Mouse (Mus musculus) MEL (cell line): ENCODE data around the gene Ccm2.

ENCODE experiments used
- CTCF ChIP-seq, 3 experiments: IDR thresholded peaks in 2 of 3; conservative IDR thresholded peaks in 1 of 3; 2 replicates each; pipeline ENCODE4 v1.5.1; 2011 to 2012; ENCODE audit warnings: low read length in 3 of 3, low read depth in 2 of 3, mild to moderate bottlenecking in 2 of 3, improper control_type of control experiment in 1 of 3, inconsistent platforms in 1 of 3, mixed read lengths in 1 of 3, moderate library complexity in 1 of 3; ENCODE audit not compliant: control insufficient read depth in 1 of 3, insufficient read depth in 1 of 3, poor library complexity in 1 of 3, severe bottlenecking in 1 of 3
- EP300 ChIP-seq, 2 experiments: IDR thresholded peaks; 2 replicates each; pipeline ENCODE4 v1.6.1; 2011; ENCODE audit warnings: improper control_type of control experiment in 2 of 2, low read length in 2 of 2, low read depth in 1 of 2, mild to moderate bottlenecking in 1 of 2
- GATA1 ChIP-seq: IDR thresholded peaks from 2 replicates; pipeline ENCODE4 v1.6.1; 2011; ENCODE audit warnings: low read depth, low read length, improper control_type of control experiment
- MAX ChIP-seq: IDR thresholded peaks from 2 replicates; pipeline ENCODE4 v1.6.1; 2011; ENCODE audit warnings: low read length, improper control_type of control experiment
- MAZ ChIP-seq: IDR thresholded peaks from 2 replicates; pipeline ENCODE4 v1.6.1; 2012; ENCODE audit warnings: low read depth, mild to moderate bottlenecking, inconsistent platforms, low read length, improper control_type of control experiment
- MXI1 ChIP-seq: IDR thresholded peaks from 2 replicates; pipeline ENCODE4 v1.6.1; 2011; ENCODE audit warnings: mild to moderate bottlenecking, low read depth, low read length, improper control_type of control experiment
- POLR2A ChIP-seq, 2 experiments: IDR thresholded peaks; 2 replicates each; pipeline ENCODE4 v1.6.1; 2011 to 2012; ENCODE audit warnings: low read length in 2 of 2, mild to moderate bottlenecking in 2 of 2, control low read depth in 1 of 2, improper control_type of control experiment in 1 of 2, low read depth in 1 of 2, moderate library complexity in 1 of 2; ENCODE audit not compliant: control insufficient read depth in 1 of 2, insufficient read depth in 1 of 2, poor library complexity in 1 of 2
- TCF12 ChIP-seq: IDR thresholded peaks from 2 replicates; pipeline ENCODE4 v1.6.1; 2014; ENCODE audit warnings: low read depth, mild to moderate bottlenecking, inconsistent platforms, low read length, improper control_type of control experiment, moderate library complexity
- UBTF ChIP-seq: IDR thresholded peaks from 2 replicates; pipeline ENCODE4 v1.6.1; 2012; ENCODE audit warnings: low read depth, mild to moderate bottlenecking, inconsistent platforms, low read length, improper control_type of control experiment, moderate library complexity, borderline replicate concordance; ENCODE audit not compliant: insufficient read depth
- USF2 ChIP-seq, 2 experiments: IDR thresholded peaks; 2 replicates each; pipeline ENCODE4 v1.6.1; 2011 to 2012; ENCODE audit warnings: improper control_type of control experiment in 2 of 2, low read length in 2 of 2, borderline replicate concordance in 1 of 2, inconsistent platforms in 1 of 2, low read depth in 1 of 2, mild to moderate bottlenecking in 1 of 2; ENCODE audit not compliant: insufficient read depth in 1 of 2
- ZC3H11A ChIP-seq: IDR thresholded peaks from 2 replicates; pipeline ENCODE4 v1.6.1; 2012; ENCODE audit warnings: low read depth, mild to moderate bottlenecking, inconsistent platforms, low read length, improper control_type of control experiment

GRCm38 (mm10) chr11:6525241-6525640 lies 21.4 kb upstream of the Ccm2 start:
- TF ChIP-seq GATA1 (no peak), POLR2A (IDR thresholded peaks at IDR 0.05; ENCODE audit: control insufficient read depth in 1 of 2, insufficient read depth in 1 of 2, low read depth in 1 of 2, low read length in 2 of 2, poor library complexity in 1 of 2) (no peak; a peak in 1 of 4 replicates), UBTF (no peak), CTCF (IDR thresholded peaks at IDR 0.05 in 2 of 3, conservative IDR thresholded peaks at IDR 0.05 in 1 of 3; ENCODE audit: control insufficient read depth in 1 of 3, insufficient read depth in 1 of 3, low read depth in 2 of 3, low read length in 3 of 3, poor library complexity in 1 of 3, severe bottlenecking in 1 of 3) (no peak), USF2 (IDR thresholded peaks at IDR 0.05; ENCODE audit: borderline replicate concordance in 1 of 2, insufficient read depth in 1 of 2, low read depth in 1 of 2, low read length in 2 of 2) (no peak), MAX (no peak), MXI1 (0 out of 2 replicates have a peak, but pooled peaks have one; percentile 17), MAZ (no peak), TCF12 (no peak), EP300 (IDR thresholded peaks at IDR 0.05; ENCODE audit: low read depth in 1 of 2, low read length in 2 of 2) (no peak), ZC3H11A (no peak)
